Mouse (Mus musculus): ENCODE measurements around the gene Calcoco2.

Calcoco2 gene

DNA sequence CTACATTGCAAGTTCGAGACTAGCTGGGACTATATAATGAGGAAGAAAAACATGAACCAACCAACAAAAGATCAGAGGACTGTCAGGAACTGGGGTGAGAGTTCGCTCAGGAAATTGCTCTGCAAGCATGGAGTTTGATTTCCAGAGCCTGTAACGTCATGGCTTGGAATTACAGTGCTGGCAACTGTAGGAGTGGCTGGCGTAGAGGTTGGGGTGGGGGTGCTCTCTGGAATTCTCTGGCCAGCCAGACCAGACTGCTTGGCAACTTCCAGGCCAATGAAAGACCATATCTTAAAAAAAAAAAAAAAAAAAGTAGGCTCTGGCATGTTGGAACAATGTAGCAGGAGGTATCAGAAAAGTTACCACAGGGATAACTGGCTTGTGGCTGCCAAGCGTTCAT lies 31.0 kb downstream of the Calcoco2 start:
- ATAC-seq (ENCODE audit: low TSS enrichment), result no peak

- no peak for ATAC-seq (ENCODE audit: low TSS enrichment)
Observed at GRCm38 (mm10) chr11:96076221-96077105, 35.3 kb downstream of the Calcoco2 start.

- peak; percentile 97 for ATAC-seq (ENCODE audit: low TSS enrichment)
Observed at GRCm38 (mm10) chr11:96075509-96076220, 36.1 kb downstream of the Calcoco2 start, which contains the start of gene Atp5g1. TSS of gene Atp5g1 (minus strand) at chr11:96075670.

DNA sequence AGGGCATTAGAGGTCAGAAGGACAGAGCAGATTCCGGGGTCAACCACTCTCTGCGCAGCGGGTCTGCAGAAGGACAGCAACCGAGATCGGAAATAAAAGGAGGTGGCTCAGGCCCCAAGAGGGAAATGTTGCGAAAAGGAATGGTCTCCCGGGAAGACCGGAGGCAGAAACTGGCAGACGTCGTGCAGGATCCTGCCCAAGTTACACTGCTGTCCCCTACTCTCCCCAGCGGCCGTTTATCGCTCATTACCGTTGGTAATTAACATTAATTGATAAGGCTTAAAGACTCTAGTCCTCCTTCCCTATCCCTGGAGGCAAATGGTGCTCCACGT lies 36.6 kb downstream of the Calcoco2 start:
- peak; percentile 0; the same call in 1 of the 2 replicates for ATAC-seq (ENCODE audit: low TSS enrichment)

DNA sequence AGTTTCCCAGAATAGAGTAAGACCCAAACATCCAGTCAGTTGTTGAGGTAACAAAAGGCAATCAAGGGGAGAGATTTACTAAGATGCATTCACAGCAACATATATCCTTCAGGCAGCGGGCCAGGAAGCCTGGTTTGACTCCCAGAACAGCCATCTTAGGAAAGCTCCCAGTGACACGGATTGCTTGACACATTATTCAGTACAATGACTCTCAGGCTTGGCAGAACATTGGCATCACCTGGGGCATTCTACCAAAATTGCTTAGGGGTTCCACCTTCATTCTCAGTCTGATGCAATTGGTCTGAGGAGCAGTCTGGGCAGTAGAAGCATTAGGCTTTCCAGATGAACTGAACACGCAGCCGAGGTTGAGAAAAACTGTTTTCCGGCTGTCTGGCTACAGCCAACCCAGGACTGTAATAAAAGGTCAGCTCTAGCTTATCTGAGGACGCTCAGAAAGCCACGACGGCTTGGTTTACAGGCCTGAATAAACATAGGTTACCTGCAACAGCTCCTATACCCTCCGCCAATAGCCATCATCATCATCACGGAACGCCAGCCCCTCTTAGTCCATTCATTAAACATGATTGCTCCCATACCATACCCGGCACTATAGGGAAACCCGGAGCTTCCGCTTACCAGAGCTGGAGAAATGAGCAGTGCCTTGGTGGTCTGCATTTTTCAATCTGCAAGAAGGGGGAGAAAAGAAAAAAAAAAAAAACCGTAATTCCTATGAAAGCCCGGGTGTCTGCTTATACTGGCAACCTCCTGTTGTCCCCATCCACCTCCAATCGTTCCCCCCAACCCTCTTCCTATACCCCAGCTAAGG lies 37.2 kb downstream of the Calcoco2 start:
- no peak for ATAC-seq (ENCODE audit: low TSS enrichment)

GRCm38 (mm10) chr11:96073295-96073993 lies 38.3 kb downstream of the Calcoco2 start:
- ATAC-seq (ENCODE audit: low TSS enrichment), result no peak

DNA sequence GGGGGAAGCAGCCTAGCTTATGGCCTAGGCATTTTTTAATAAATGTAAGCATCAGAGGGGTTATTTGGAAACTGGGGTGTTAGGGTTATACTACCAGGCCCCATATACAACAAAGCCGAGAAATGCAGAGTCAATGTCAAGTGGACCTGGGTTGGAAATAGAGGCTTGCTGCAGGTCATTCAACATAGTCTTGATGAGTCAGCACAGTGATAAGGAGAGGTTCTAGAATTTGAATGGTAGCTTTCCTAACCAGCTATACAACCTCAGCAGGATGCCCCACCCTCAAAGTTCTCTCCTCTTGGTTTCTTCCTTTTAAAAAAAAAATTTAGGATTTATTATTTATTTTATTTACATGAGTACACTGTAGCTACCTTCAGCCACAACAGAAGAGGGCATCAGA lies 40.8 kb downstream of the Calcoco2 start:
- no peak for ATAC-seq (ENCODE audit: low TSS enrichment)

DNA sequence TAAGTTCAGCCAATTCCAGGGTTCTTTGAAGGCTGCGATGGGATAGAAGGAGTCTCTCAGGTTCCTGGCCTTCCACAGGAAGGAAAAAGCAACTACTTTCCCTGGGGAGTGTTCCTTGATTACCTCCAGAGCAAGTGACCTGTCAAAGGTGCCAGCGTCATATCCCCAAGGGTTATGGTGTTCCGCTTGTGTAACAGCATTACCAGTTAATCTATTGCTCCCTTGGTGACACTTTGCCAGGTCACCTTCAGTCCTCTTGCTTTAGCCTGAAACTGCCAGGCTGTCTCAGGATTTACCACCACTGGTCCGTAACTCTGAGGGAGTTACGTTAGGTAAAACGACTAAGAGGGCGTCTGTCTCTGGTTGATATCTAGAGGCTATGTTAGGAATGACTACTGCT lies 41.4 kb downstream of the Calcoco2 start:
- ATAC-seq (ENCODE audit: low TSS enrichment), result no peak

- ATAC-seq (ENCODE audit: low TSS enrichment), result no peak
Observed at GRCm38 (mm10) chr11:96068231-96068630, 43.5 kb downstream of the Calcoco2 start.

GRCm38 (mm10) chr11:96065215-96065911 lies 46.4 kb downstream of the Calcoco2 start, which contains the start of gene Ube2z:
TSS of gene Ube2z (minus strand) at chr11:96065388.
- ATAC-seq (ENCODE audit: low TSS enrichment), result peak; percentile 96

DNA sequence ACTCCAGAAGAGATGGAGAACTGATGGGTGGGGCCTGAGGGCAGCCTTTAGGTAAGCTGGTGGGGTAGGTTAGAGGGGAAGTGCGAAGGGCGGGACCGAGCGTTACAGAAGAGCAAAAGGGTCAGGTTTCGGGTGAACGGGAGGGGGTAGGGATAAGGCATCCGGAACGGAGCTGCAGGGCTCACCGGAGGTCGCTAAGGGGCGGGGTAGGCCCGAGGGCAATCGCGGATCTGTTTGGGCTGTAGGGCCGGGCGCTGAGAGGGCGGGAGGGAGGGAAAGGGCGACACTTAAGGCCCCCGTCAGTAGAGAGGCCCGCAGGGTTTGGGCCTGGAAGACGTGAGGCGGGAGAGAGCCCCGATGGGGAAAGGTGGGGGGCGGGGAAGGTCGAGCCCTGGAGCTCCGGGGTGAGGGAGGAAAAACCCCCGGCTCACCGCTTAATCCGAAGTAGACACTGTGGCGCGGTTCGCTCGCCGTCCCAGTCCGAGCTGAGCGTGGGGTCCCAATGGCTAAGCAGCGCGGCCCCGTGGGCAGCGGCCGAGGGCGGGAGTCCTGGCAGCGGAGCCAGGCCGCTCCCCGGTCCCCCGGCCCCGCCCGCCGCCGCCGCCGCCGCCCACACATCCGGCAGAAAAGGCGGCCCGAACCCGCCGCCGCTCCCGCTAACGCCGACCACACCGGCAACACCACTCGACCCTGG lies 47.1 kb downstream of the Calcoco2 start:
- peak; percentile 3; the same call in 1 of the 2 replicates for ATAC-seq (ENCODE audit: low TSS enrichment)

DNA sequence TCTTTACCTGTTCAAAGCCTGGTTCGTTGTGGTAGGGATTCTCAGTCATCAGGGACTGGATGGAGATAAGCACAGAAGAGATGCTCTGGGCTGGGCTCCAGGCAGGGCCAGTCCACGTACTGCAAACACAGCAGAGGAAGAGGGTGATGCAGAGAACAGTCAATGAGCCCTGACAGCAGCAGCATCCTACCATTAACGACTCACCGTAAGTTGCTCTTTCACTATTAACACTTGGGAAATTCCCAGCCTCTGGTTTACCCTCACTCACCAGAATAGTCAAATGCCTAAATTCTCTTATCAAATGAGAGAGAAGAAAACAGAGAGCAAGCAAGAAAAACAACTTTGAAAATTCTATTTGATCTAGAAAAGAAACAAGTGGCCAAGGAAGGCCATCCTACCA lies 53.5 kb downstream of the Calcoco2 start:
- ATAC-seq (ENCODE audit: low TSS enrichment), result no peak

GRCm38 (mm10) chr11:96050854-96051253 lies 60.9 kb downstream of the Calcoco2 start:
- no peak for ATAC-seq (ENCODE audit: low TSS enrichment)

- no peak for ATAC-seq (ENCODE audit: low TSS enrichment)
Observed at GRCm38 (mm10) chr11:96049939-96050338, 61.8 kb downstream of the Calcoco2 start.
